Mouse (Mus musculus) yolk sac, embryonic 10.5 days (tissue): ENCODE results near the gene Nmnat2.

Experiments used
- DNase-seq: peaks from one replicate; pipeline ENCODE4 v3.0.0-alpha.2; 2017; ENCODE audit warnings: low spot score

Nmnat2 gene

GRCm38 (mm10) chr1:153019623-153020022 is 64.8 kb downstream of the Nmnat2 start:
- DNase-seq: no peak

DNA sequence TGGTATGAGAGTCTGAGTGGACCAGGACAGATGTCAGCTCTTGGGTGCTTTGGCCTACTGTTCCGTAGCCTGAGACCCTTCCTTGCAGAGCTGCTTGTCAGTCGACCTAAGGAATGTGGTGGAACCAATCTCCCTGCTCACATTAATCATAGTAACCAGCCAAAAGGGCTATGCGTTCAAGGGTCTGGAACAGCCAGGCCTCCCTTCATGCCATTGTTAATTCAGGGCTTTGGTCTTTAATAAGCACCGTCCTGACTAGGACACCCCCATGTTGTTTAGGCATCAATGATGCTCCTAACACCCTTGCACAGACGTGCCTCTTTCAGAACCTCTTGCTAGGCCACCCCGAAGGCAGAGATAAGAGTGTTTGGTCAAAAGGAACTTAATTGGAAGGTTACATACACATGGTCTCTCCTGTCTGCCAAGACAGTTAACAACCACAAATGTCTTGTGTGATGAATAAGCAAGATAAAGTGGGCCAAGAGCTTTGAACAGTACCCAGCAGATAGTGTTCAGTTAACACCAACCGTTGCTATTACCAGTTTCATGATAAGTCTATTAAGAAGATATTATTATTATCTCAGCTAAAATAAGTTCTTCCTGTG is 66.3 kb downstream of the Nmnat2 start:
- no peak for DNase-seq

DNA sequence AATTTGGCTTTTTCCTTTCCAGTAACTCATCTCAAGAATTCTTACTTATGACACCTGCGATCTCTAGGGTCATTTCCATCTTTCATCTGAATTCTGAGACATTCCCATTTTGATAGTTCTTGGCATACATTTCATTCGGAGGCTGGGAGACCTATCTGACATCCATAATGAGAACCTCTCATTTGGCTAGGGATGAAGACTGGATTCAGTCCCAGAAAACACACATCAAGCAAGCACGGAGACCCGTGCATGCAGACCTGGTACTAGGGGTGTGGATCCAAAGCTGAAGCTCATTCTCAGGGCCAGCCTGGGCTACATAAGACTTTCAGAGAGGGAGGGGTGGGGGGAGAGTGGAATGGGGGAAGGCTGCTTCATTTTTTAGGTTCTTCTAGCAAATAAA is 68.2 kb downstream of the Nmnat2 start:
- DNase-seq: no peak

DNA sequence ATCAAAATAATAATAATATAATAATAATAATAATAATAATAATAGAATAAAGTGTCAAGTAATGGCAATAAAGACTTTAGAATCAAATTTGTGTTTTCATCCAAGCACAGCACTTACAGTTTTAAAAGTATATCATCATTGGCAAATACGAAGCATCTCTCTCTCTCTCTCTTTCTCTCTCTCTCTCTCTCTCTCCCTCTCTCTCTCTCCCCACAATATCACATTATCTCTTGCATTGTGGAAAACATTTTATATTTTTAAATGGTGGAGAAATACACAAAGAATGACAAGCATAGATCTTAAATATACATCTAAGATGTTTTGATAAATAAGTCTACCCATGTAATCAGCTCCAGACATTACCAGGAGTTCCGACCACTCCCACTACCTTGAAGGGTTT is 69.1 kb downstream of the Nmnat2 start:
- no peak for DNase-seq

GRCm38 (mm10) chr1:153024453-153024852 is 69.7 kb downstream of the Nmnat2 start:
- peak; percentile 42 for DNase-seq

DNA sequence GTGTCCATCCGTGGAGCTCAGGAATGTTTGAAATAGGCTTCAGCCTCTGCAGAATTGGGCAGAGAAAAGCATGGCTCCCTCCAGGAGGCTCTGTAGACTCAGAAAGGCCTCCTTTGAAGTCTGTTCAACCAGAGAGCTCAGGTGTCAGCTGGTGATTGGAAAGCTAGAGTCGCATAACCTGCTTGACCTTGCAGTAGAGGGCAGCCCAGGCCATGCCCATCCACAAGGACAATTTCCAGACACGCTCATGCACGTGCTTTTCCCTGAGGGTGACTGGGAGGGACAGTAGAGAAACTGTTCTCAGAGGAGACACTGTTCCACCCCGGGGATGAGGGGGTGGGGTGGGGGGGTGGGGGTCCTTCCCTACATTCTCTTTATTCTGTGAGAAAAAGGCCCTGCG is 76.6 kb downstream of the Nmnat2 start:
- DNase-seq: no peak

GRCm38 (mm10) chr1:153031954-153032353 is 77.2 kb downstream of the Nmnat2 start:
- no peak for DNase-seq

DNA sequence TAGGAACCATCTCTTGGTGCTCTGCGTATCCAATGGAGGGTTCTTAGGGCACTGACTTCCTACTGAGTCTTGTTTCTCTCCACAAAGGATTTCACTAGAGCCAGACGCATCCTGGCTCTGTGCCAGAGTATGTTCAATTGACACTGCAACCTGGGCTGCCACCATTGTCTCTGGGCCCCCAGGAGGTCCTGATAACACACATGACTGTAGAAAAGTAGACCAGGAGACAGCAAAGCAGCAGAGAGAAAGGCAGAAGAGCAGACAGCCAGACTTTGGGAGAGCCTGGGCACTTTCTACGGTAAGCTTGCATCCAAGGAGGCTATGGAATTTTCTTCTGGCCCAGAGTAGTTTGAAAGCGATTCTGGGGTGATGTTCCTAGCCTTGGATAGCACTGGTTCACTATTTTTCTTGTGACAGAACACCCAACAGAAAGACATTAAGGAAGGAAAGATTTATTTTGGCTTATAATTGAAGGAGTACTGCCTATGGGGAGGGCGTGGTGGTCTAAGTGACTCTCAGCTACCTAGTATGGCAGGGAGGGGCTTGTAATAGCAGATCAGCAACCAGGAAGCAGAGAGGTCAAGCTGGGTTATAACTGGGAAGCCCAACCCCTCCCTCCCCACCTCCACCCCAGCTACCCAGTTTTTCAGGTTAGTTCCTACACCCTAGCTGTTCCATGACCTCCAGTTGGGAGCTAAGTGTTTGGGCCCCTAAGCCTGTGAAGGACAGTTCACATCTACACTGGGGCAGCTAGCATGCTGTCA is 78.5 kb downstream of the Nmnat2 start:
- DNase-seq: no peak

GRCm38 (mm10) chr1:153034064-153034463 is 79.3 kb downstream of the Nmnat2 start:
- no peak for DNase-seq

- peak; percentile 33 for DNase-seq
Measured at GRCm38 (mm10) chr1:153035328-153035944, 80.6 kb downstream of the Nmnat2 start.

- DNase-seq: no peak
Measured at GRCm38 (mm10) chr1:153037353-153038345, 82.9 kb downstream of the Nmnat2 start.

DNA sequence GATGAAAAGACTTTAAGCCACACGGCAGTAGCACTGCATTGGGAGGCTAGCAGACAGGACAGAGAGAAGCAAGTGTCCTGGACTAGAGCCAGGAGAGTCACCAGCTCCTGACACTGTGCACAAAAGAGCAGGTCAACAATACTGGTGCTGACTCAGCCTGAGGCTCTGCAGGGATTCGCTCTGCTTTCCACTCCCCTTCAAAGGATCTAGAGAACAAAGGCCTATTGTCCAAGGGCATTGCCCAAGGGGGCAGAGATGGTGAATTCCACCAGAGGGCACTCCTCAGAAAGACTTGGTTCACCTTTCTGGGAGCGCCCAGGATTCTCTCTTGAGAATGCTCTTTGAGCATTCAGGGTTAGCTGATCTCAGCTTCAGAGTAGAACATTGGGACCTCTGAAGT is 85.3 kb downstream of the Nmnat2 start:
- peak; percentile 35 for DNase-seq

DNA sequence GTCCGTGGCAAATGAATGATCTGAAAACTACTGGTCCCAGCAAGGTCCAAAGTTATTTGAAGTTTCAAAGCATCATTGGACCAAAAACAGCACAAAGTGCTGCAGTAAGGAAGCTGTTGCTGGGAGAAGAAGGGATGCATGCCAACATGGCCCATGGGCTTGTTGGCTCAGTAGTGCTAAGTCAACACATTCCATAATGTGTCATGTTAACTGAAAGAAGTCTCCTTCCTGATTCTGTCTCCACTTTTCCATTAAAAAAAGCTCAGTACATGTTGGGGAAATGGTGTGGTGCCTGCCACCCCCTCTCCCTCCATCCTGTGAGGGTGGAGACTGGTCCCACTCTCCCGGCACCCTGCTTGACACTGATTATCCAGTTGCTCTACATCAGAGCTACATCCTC is 86.3 kb downstream of the Nmnat2 start:
- no peak for DNase-seq

- DNase-seq: no peak
Measured at GRCm38 (mm10) chr1:153042318-153042717, 87.5 kb downstream of the Nmnat2 start.

DNA sequence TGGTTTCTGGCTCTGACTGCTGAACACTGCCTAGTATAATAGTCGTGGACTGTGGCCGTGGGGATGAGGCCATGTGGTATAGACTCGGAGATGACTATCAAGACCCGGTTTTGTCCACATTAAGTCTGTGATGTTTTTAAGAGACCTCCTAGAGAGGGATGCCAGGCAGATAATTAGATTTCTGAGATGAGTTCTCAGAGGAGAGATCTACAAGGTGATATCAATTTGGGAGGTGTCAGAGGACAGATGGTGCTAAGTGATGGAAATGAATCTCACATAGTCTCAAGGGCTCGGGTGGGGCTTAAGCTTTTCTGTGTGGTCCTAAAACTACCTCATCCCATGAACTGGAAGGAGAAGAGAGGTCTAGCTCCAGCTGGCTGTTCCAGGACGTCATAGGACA is 88.5 kb downstream of the Nmnat2 start:
- no peak for DNase-seq

- DNase-seq: no peak
Measured at GRCm38 (mm10) chr1:153045368-153045767, 90.6 kb downstream of the Nmnat2 start.

DNA sequence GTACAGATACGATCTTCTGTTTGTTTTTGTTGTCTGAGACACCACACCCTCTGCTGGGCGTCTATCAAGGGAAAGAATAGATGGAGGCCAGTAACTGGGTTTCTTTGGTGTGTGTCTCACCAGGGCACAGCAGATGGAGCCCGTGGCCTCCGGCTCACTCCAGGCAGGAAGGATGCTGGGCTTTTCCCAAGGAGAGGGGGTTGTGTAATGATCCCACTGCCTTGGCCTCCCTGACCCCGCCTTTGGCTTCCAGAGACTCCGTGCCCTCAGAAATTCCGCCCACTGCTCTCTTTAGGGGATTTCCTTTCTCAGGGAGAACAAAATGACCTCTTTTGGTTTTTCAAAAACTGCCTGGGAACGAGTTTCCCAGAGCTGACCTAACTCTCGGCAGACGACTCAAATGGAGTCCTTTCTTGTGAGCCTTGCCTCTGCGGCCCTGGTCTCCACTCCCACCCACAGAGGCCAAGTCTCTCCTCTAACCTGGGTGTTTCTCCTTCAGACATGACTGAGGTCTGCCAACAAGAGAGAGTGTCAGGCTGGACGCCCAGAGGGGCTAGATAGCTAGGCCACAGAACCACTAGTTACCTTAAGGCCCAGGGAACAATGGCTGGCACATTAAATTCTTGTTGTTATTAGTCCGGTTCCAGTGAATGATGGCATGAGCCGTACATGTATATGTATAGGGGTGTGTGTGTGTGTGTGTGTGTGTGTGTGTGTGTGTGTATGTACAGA is 93.5 kb downstream of the Nmnat2 start:
- peak; percentile 69 for DNase-seq

- DNase-seq: no peak
Measured at GRCm38 (mm10) chr1:153049451-153049850, 94.7 kb downstream of the Nmnat2 start.

- DNase-seq: no peak
Measured at GRCm38 (mm10) chr1:153051474-153051873, 96.7 kb downstream of the Nmnat2 start.

DNA sequence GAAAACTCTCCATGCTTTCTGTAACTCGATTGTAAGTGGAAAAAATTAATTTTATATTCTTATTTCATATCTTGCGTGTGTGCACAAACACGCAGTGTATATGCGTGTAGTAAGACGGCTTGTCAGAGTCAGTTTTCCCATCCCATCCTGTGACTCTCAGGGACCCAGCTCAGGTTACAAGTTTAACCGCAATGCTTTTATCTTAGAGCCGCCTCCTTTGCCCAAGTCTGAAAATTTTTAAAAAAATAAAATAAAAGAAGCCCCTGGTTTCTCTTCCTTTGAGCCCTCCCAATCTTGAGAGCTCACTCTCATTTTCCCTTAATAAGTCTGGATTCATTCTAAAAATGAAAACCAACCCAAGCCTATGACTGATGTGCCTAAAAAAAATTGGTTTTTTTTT is 98.8 kb downstream of the Nmnat2 start:
- DNase-seq: no peak

DNA sequence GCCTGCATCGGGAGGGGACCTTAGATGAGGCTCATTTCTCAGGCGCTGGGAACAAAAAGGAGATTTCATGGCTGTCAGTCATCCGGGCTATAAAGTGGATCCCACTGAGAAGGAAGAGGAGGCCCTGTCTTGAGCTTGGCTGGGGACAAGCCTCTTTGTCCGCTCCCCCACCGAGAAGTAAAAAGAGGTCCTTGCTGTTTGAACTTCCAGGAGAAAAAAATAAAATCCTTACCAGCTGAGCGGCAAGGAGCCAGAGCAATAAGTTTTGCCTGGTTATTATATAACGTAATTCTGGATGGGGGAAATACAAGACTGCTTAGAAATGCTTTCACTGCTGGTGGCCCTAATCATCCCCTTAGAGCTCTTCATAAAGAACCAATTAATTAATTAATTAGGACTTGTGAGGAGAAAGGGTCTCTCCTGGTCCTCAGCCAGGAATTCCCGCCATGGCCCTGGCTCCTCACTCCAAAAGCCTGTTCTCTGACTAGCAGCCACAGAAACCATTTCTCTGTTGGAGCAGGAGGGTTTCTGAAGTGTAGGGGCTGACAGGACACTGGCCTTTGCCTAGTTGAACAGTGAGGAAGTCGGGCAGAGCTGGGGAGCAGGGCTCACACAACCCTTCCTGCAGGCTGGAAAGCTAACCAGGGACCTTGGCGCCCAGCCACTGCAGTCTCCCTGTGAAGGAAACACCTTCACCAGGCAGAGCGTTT is 99.5 kb downstream of the Nmnat2 start:
- DNase-seq: no peak
